Mouse (Mus musculus): ENCODE data around the gene Trmo.

DNA sequence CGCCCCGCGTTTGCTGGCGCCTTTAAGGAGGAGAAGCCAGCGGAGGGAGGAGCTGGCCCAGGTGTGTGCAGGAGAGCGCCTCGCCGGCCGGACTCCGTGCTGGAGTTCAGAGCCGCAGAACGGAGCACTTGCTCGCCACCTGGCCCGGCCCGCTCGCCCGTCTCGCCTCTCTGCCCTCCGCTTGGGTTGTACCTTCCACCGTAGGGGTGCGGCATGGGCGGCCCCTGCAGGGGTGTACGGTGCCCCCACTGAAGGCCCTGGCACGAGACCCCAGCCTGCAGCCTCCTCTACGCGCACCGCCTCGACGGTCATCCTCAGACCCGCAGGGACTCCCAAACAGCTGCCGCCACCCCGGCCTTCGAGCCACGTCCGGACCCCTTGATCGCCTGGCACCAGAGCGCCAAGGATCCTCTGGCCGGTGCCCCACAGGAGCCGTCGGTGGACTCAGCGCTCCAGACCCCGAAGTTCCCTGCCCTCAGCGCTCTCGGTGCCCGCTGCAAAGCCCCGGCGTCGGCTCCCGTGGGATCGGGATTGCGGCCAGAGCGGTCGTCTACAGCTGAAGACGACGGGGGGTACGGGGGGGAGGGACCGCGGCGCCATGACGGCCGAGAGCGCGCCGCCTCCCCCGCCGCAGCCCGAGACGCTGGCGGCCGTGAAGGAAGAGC, 45.5 kb downstream of the Trmo start, which contains the start of gene Foxe1:
- TF ChIP-seq GATA1 (IDR thresholded peaks at IDR 0.05; ENCODE audit: low read length), result no peak
- TF ChIP-seq TAL1 (IDR thresholded peaks at IDR 0.05; ENCODE audit: low read length), result no peak

Data from erythroblast, embryonic 14.5 days (primary cell).